Mouse (Mus musculus): ENCODE measurements at regions not wholly inside any gene's neighbourhood (a gene's known extent, or its start where the extent isn't known, plus 50 kb on each side); places are given as distances from the start of the nearest gene placed in this dataset.

GRCm38 (mm10) chr4:131373172-131373571, 429.0 kb downstream of the Matn1 start:
- no peak for DNase-seq (ENCODE audit: low spot score)

GRCm38 (mm10) chr4:131374527-131375290, 430.5 kb downstream of the Matn1 start:
- no peak for DNase-seq (ENCODE audit: low spot score)

- DNase-seq (ENCODE audit: low spot score): no peak
Observed at GRCm38 (mm10) chr4:131381063-131381462, 436.9 kb downstream of the Matn1 start.

- no peak for DNase-seq (ENCODE audit: low spot score)
Observed at GRCm38 (mm10) chr4:131381529-131381928, 437.3 kb downstream of the Matn1 start.

- no peak for DNase-seq (ENCODE audit: low spot score)
Observed at GRCm38 (mm10) chr4:131383862-131384261, 439.7 kb downstream of the Matn1 start.

GRCm38 (mm10) chr4:131386961-131387360, 442.8 kb downstream of the Matn1 start:
- DNase-seq (ENCODE audit: low spot score): no peak

- no peak for DNase-seq (ENCODE audit: low spot score)
Observed at GRCm38 (mm10) chr4:131391119-131391923, 446.8 kb downstream of the Ptpru start.

- DNase-seq (ENCODE audit: low spot score): no peak
Observed at GRCm38 (mm10) chr4:131391924-131392297, 446.2 kb downstream of the Ptpru start.

GRCm38 (mm10) chr4:131392478-131392877, 445.6 kb downstream of the Ptpru start:
- no peak for DNase-seq (ENCODE audit: low spot score)

GRCm38 (mm10) chr4:131396226-131396840, 441.8 kb downstream of the Ptpru start:
- DNase-seq (ENCODE audit: low spot score): no peak

GRCm38 (mm10) chr4:131397161-131397560, 440.9 kb downstream of the Ptpru start:
- no peak for DNase-seq (ENCODE audit: low spot score)

- DNase-seq (ENCODE audit: low spot score): no peak
Observed at GRCm38 (mm10) chr4:131400756-131401155, 437.3 kb downstream of the Ptpru start.

- no peak for DNase-seq (ENCODE audit: low spot score)
Observed at GRCm38 (mm10) chr4:131401255-131401654, 436.8 kb downstream of the Ptpru start.

GRCm38 (mm10) chr4:131405376-131406017, 432.6 kb downstream of the Ptpru start:
- no peak for DNase-seq (ENCODE audit: low spot score)

GRCm38 (mm10) chr4:131407464-131407863, 430.6 kb downstream of the Ptpru start:
- DNase-seq (ENCODE audit: low spot score): no peak

- DNase-seq (ENCODE audit: low spot score): no peak
Observed at GRCm38 (mm10) chr4:131408644-131409043, 429.4 kb downstream of the Ptpru start.

- DNase-seq (ENCODE audit: low spot score): no peak
Observed at GRCm38 (mm10) chr4:131409805-131410204, 428.3 kb downstream of the Ptpru start.

GRCm38 (mm10) chr4:131411936-131412335, 426.2 kb downstream of the Ptpru start:
- DNase-seq (ENCODE audit: low spot score): no peak

- DNase-seq (ENCODE audit: low spot score): no peak
Observed at GRCm38 (mm10) chr4:131413380-131413779, 424.7 kb downstream of the Ptpru start.

GRCm38 (mm10) chr4:131415453-131415852, 422.6 kb downstream of the Ptpru start:
- DNase-seq (ENCODE audit: low spot score): no peak

- no peak for DNase-seq (ENCODE audit: low spot score)
Observed at GRCm38 (mm10) chr4:131416209-131416608, 421.9 kb downstream of the Ptpru start.

- no peak for DNase-seq (ENCODE audit: low spot score)
Observed at GRCm38 (mm10) chr4:131417159-131417748, 420.8 kb downstream of the Ptpru start.

Data from adipocyte (in vitro differentiated cells).